Mouse (Mus musculus) cortical plate, adult 2 months (tissue): ENCODE measurements around the gene Cx3cr1.

ENCODE experiments used
- CTCF ChIP-seq: fragments of 200-500 bp; IDR thresholded peaks from 2 replicates; pipeline ENCODE4 v1.5.1; 2011; ENCODE audit warnings: mild to moderate bottlenecking, control low read depth, low read length; ENCODE audit not compliant: insufficient read depth; ENCODE audit errors: extremely low read depth
- POLR2A ChIP-seq: fragments of 200-500 bp; IDR thresholded peaks from 2 replicates; pipeline ENCODE4 v1.6.1; 2011; ENCODE audit warnings: mild to moderate bottlenecking, low read length, control low read depth; ENCODE audit not compliant: insufficient read depth; ENCODE audit errors: extremely low read depth

- TF ChIP-seq CTCF (no peak), POLR2A (no peak)
These were observed 99.9 kb downstream of the Cx3cr1 start for GRCm38 (mm10) chr9:119969811-119970210.
